Mouse (Mus musculus) lung, postnatal 0 days (tissue): ENCODE measurements around the gene Mrpl14.

ENCODE experiments used
- CTCF ChIP-seq: IDR thresholded peaks from 2 replicates; pipeline ENCODE4 v1.5.1; 2016; ENCODE audit warnings: antibody characterized with exemption, mild to moderate bottlenecking
- EP300 ChIP-seq: IDR thresholded peaks from 2 replicates; pipeline ENCODE4 v1.6.1; 2016; ENCODE audit warnings: antibody characterized with exemption, mild to moderate bottlenecking, control low read depth

GRCm38 (mm10) chr17:45733735-45734301 lies 47.7 kb downstream of the Mrpl14 start, which contains the start of gene 1600014C23Rik:
- TF ChIP-seq EP300: no peak
- no peak for TF ChIP-seq CTCF
